Comparison of ENCODE assay signal across 10 mouse cellular contexts in genomic region chr7:130043397-130044234, GRCm38 (mm10).
DNase-seq lines count a peak whose midpoint lies in the region; ATAC-seq and TF ChIP-seq lines count a peak whose summit lies in the region.
"Had no signal": no experiment of that assay in that cellular context is flagged by ENCODE, and none has a peak within 500 bp of the region (broad histone marks: within the 10 kb centered on the region; RNA-seq: fewer than 3 reads in every experiment).

No protein-coding gene starts in this region.

- H3K27me3 ChIP-seq in forebrain, embryonic 11.5 days (ENCODE audit: control insufficient read depth, insufficient read depth, low read length) = 0 out of 2 replicates have a peak, but pooled peaks cover 5% of the 10 kb centered on the region
- peaks cover 32% of the 10 kb centered on the region for H3K27me3 ChIP-seq in forebrain, embryonic 12.5 days
- no peaks in the 10 kb centered on the region for H3K27me3 ChIP-seq in kidney, postnatal 0 days (ENCODE audit: insufficient read depth, low read length)
- H3K27me3 ChIP-seq in stomach, embryonic 14.5 days (ENCODE audit: control insufficient read depth, insufficient read depth, low read length) = no peaks in the 10 kb centered on the region

- ATAC-seq in forebrain, embryonic 11.5 days (replicated peaks; ENCODE audit: low FRiP score) = no peak
- no peak for ATAC-seq in forebrain, embryonic 12.5 days (ENCODE audit: low FRiP score)
- peak; percentile 39; the same call in 1 of the 2 replicates for ATAC-seq in kidney, postnatal 0 days (replicated peaks; ENCODE audit: low FRiP score, low read depth)
- no peak for ATAC-seq in stomach, embryonic 14.5 days (ENCODE audit: insufficient number of reproducible peaks, insufficient read depth, low FRiP score, low read depth)

- no peaks in the 10 kb centered on the region for H3K9me3 ChIP-seq in forebrain, embryonic 11.5 days (ENCODE audit: control insufficient read depth, low read length)
- H3K9me3 ChIP-seq in forebrain, embryonic 12.5 days = no peaks in the 10 kb centered on the region
- no peaks in the 10 kb centered on the region for H3K9me3 ChIP-seq in kidney, postnatal 0 days (replicated peaks; ENCODE audit: low read length)
- H3K9me3 ChIP-seq in stomach, embryonic 14.5 days (ENCODE audit: control insufficient read depth, low read depth, low read length) = no peaks in the 10 kb centered on the region

- H3K36me3 ChIP-seq in forebrain, embryonic 11.5 days (ENCODE audit: control insufficient read depth, insufficient read depth, low read length) = no peaks in the 10 kb centered on the region
- no peaks in the 10 kb centered on the region for H3K36me3 ChIP-seq in forebrain, embryonic 12.5 days (replicated peaks)
- no peaks in the 10 kb centered on the region for H3K36me3 ChIP-seq in kidney, postnatal 0 days (ENCODE audit: insufficient read depth, low read length)
- no peaks in the 10 kb centered on the region for H3K36me3 ChIP-seq in stomach, embryonic 14.5 days (ENCODE audit: control insufficient read depth, insufficient read depth, low read length)

- WGBS in forebrain, embryonic 11.5 days = 70% methylated on average over 21 of the region's 21 CpGs
- whole genome bisulfite sequencing in forebrain, embryonic 12.5 days = 69% methylated on average over 21 of the region's 21 CpGs
- 33% methylated on average over 21 of the region's 21 CpGs for WGBS in kidney, postnatal 0 days
- 38% methylated on average over 21 of the region's 21 CpGs for WGBS in stomach, embryonic 14.5 days

- no peak for TF ChIP-seq CTCF in kidney, postnatal 0 days (IDR thresholded peaks at IDR 0.05; ENCODE audit: low read depth)

- no peak overlapping the region for H3K27ac ChIP-seq in forebrain, embryonic 11.5 days (ENCODE audit: low read depth, low read length)
- no peak overlapping the region for H3K27ac ChIP-seq in forebrain, embryonic 12.5 days
- H3K27ac ChIP-seq in kidney, postnatal 0 days = no peak overlapping the region
- H3K27ac ChIP-seq in stomach, embryonic 14.5 days (ENCODE audit: low read length) = peak overlapping the region; percentile 69; the same call in 1 of the 2 replicates

- H3K4me1 ChIP-seq in forebrain, embryonic 11.5 days (replicated peaks; ENCODE audit: control insufficient read depth, insufficient read depth, low read length) = peaks cover 8% of the 10 kb centered on the region; the same call in 1 of the 2 replicates
- H3K4me1 ChIP-seq in forebrain, embryonic 12.5 days = peaks cover 19% of the 10 kb centered on the region
- H3K4me1 ChIP-seq in kidney, postnatal 0 days (replicated peaks; ENCODE audit: insufficient read depth, low read length) = peaks cover 3% of the 10 kb centered on the region; the same call in 1 of the 2 replicates
- peaks cover 41% of the 10 kb centered on the region; the same call in 1 of the 2 replicates for H3K4me1 ChIP-seq in stomach, embryonic 14.5 days (ENCODE audit: control insufficient read depth, insufficient read depth, low read length)

- H3K4me3 ChIP-seq in forebrain, embryonic 11.5 days (ENCODE audit: low read depth, low read length) = no peak overlapping the region
- H3K4me3 ChIP-seq in forebrain, embryonic 12.5 days (replicated peaks) = no peak overlapping the region
- H3K4me3 ChIP-seq in kidney, postnatal 0 days (replicated peaks; ENCODE audit: low read depth, low read length) = no peak overlapping the region
- H3K4me3 ChIP-seq in stomach, embryonic 14.5 days (ENCODE audit: low read depth, low read length) = no peak overlapping the region

- H3K9ac ChIP-seq in forebrain, embryonic 11.5 days (ENCODE audit: low read length) = no peak overlapping the region
- no peak overlapping the region for H3K9ac ChIP-seq in forebrain, embryonic 12.5 days
- no peak overlapping the region for H3K9ac ChIP-seq in kidney, postnatal 0 days (ENCODE audit: low read depth, low read length)
- H3K9ac ChIP-seq in stomach, embryonic 14.5 days (replicated peaks; ENCODE audit: low read depth, low read length) = no peak overlapping the region

- peak; percentile 51 for DNase-seq in forebrain, embryonic 11.5 days (ENCODE audit: low spot score)
- no peak for DNase-seq in kidney, postnatal 0 days (ENCODE audit: low spot score)
- no peak for DNase-seq in kidney, postnatal 14 days
- DNase-seq in lung, adult 18-20 months = peak; percentile 52 to 66
- no peak for DNase-seq in left cerebral cortex, adult 9 months (ENCODE audit: low spot score in 2 of 2)
- DNase-seq in right cerebral cortex, postnatal 36 days (ENCODE audit: low spot score in 2 of 2) = no peak
- DNase-seq: adrenal gland, postnatal 25 days; cerebellum, adult 9-10 months had no signal

- H3K4me2 ChIP-seq in forebrain, embryonic 11.5 days (ENCODE audit: low read depth, low read length, severe bottlenecking) = no peak overlapping the region
- H3K4me2 ChIP-seq in forebrain, embryonic 12.5 days = no peak overlapping the region
- no peak overlapping the region for H3K4me2 ChIP-seq in kidney, postnatal 0 days (ENCODE audit: low read length)
- H3K4me2 ChIP-seq in stomach, embryonic 14.5 days (replicated peaks; ENCODE audit: low read depth, low read length) = no peak overlapping the region

Comparison
In these comparisons a context has a peak if more than half of its experiments do, and no peak if none do; other contexts are left out.
1. DNase-seq: peak in forebrain, embryonic 11.5 days (single experiment) and lung, adult 18-20 months (2 of 2); none in kidney, postnatal 0 days (single experiment), kidney, postnatal 14 days (single experiment), left cerebral cortex, adult 9 months (0 of 2) and right cerebral cortex, postnatal 36 days (0 of 2).